Mouse (Mus musculus) lung, postnatal 0 days (tissue): Measurements from ENCODE around the gene Fry. TPM values are rescaled to one million over a fixed set of nuclear protein-coding genes. Genes with fewer than 3 reads are reported as not detected.

Source experiments
- ATAC-seq: fragments of 200-750 bp; cut with Nextera tagmentation; 2 replicates; pipeline ENCODE4 v1.8.0; 2017; ENCODE audit warnings: moderate library complexity
- DNase-seq: peaks from one replicate; pipeline ENCODE4 v3.0.0-alpha.2; 2016; ENCODE audit warnings: low spot score
- H3K27ac ChIP-seq: fragments of 300-500 bp; sonication (generic); 2 replicates; pipeline ENCODE4 v1.5.1; 2014; ENCODE audit warnings: antibody characterized with exemption, mild to moderate bottlenecking, low read length, mixed read lengths
- H3K27me3 ChIP-seq: fragments of 300-500 bp; sonication (generic); replicated peaks from 2 replicates; pipeline ENCODE4 v1.6.1; 2014; ENCODE audit warnings: low read length, mixed read lengths; ENCODE audit not compliant: insufficient read depth
- H3K36me3 ChIP-seq: fragments of 300-500 bp; sonication (generic); 2 replicates; pipeline ENCODE4 v1.6.1; 2014; ENCODE audit warnings: low read length, mixed read lengths; ENCODE audit not compliant: insufficient read depth
- H3K4me1 ChIP-seq: fragments of 300-500 bp; sonication (generic); 2 replicates; pipeline ENCODE4 v1.6.1; 2014; ENCODE audit warnings: antibody characterized with exemption, low read depth, low read length, mixed read lengths; ENCODE audit not compliant: insufficient read depth
- H3K4me2 ChIP-seq: fragments of 300-500 bp; sonication (generic); replicated peaks from 2 replicates; pipeline ENCODE4 v1.6.1; 2014; ENCODE audit warnings: low read depth, mild to moderate bottlenecking, low read length, moderate library complexity, mixed read lengths
- H3K4me3 ChIP-seq: fragments of 300-500 bp; sonication (generic); 2 replicates; pipeline ENCODE4 v1.5.1; 2014; ENCODE audit warnings: low read depth, low read length
- H3K9ac ChIP-seq: fragments of 300-500 bp; sonication (generic); replicated peaks from 2 replicates; pipeline ENCODE4 v1.6.1; 2014; ENCODE audit warnings: low read depth, mild to moderate bottlenecking
- H3K9me3 ChIP-seq: fragments of 300-500 bp; sonication (generic); 2 replicates; pipeline ENCODE4 v1.6.1; 2016; ENCODE audit warnings: low read length, mixed read lengths
- CTCF ChIP-seq: IDR thresholded peaks from 2 replicates; pipeline ENCODE4 v1.5.1; 2016; ENCODE audit warnings: antibody characterized with exemption, mild to moderate bottlenecking
- EP300 ChIP-seq: IDR thresholded peaks from 2 replicates; pipeline ENCODE4 v1.6.1; 2016; ENCODE audit warnings: antibody characterized with exemption, mild to moderate bottlenecking, control low read depth
- WGBS: fragments of 180-500 bp; shearing (Covaris S2); extraction: QIAGEN DNeasy Blood & Tissue Kit; methylation state at CpG from one replicate; pipeline ENCODE4 v1.1.7; 2014; 5-methylcytosine and 5-hydroxymethylcytosine counted together
- polyA plus RNA-seq: library from polyadenylated mRNA; unstranded; fragments of >200 nt; fragmentation: Nextera tagmentation; extraction: Ambion mirVana; gene quantifications from 2 replicates; pipeline ENCODE4 v1.2.1, GENCODE M21; 2015

Gene Fry
- polyA plus RNA-seq, 1 experiment from 2014 or later = 20.8 TPM

GRCm38 (mm10) chr5:150137772-150138451, 19.5 kb downstream of the Fry start:
- WGBS = 85% methylated on average over 9 of the region's 9 CpGs
- H3K27ac ChIP-seq = no peak overlapping the region
- TF ChIP-seq CTCF (peak; percentile 44), EP300 (no peak)
- no peak overlapping the region for H3K4me3 ChIP-seq
- H3K36me3 ChIP-seq = no peaks in the 10 kb centered on the region
- no peaks in the 10 kb centered on the region for H3K27me3 ChIP-seq
- no peak overlapping the region for H3K4me2 ChIP-seq
- ATAC-seq (no peak), DNase-seq (no peak)
- H3K4me1 ChIP-seq = no peaks in the 10 kb centered on the region
- H3K9ac ChIP-seq = no peak overlapping the region
- H3K9me3 ChIP-seq = no peaks in the 10 kb centered on the region

- ATAC-seq (no peak), DNase-seq (no peak)
- TF ChIP-seq EP300 = no peak
- TF ChIP-seq CTCF = no peak
- H3K4me3 ChIP-seq = no peak overlapping the region
- H3K27me3 ChIP-seq = no peaks in the 10 kb centered on the region
- H3K4me2 ChIP-seq = no peak overlapping the region
- no peak overlapping the region for H3K9ac ChIP-seq
- no peaks in the 10 kb centered on the region for H3K4me1 ChIP-seq
- H3K27ac ChIP-seq = no peak overlapping the region
- no peaks in the 10 kb centered on the region for H3K36me3 ChIP-seq
- 58% methylated on average over 2 of the region's 2 CpGs for WGBS
- H3K9me3 ChIP-seq = no peaks in the 10 kb centered on the region
These were observed 22.1 kb downstream of the Fry start for GRCm38 (mm10) chr5:150140513-150140912.

GRCm38 (mm10) chr5:150145967-150146366, 27.5 kb downstream of the Fry start:
- no peak for ATAC-seq
- 86% methylated on average over 3 of the region's 3 CpGs for WGBS
- H3K4me2 ChIP-seq = no peak overlapping the region

GRCm38 (mm10) chr5:150146612-150147011, 28.2 kb downstream of the Fry start:
- H3K27me3 ChIP-seq = no peaks in the 10 kb centered on the region
- no peaks in the 10 kb centered on the region for H3K4me1 ChIP-seq
- TF ChIP-seq EP300 (no peak), CTCF (no peak)
- H3K4me2 ChIP-seq = no peak overlapping the region
- WGBS = 87% methylated on average over 4 of the region's 4 CpGs
- H3K36me3 ChIP-seq = no peaks in the 10 kb centered on the region
- H3K4me3 ChIP-seq = no peak overlapping the region
- H3K9ac ChIP-seq = no peak overlapping the region
- DNase-seq (no peak), ATAC-seq (no peak)
- H3K27ac ChIP-seq = no peak overlapping the region
- no peaks in the 10 kb centered on the region for H3K9me3 ChIP-seq

More at GRCm38 (mm10) chr5:150145967-150146366, 27.5 kb downstream of the Fry start:
- Histone ChIP-seq H3K4me3 (no peak overlapping the region), H3K4me1 (no peaks in the 10 kb centered on the region), H3K9ac (no peak overlapping the region), H3K36me3 (no peaks in the 10 kb centered on the region), H3K27ac (no peak overlapping the region), H3K9me3 (no peaks in the 10 kb centered on the region), H3K27me3 (no peaks in the 10 kb centered on the region)
- no peak for DNase-seq
- TF ChIP-seq EP300 (no peak), CTCF (peak; percentile 32)

- Histone ChIP-seq H3K27me3 (no peaks in the 10 kb centered on the region), H3K9ac (no peak overlapping the region), H3K36me3 (no peaks in the 10 kb centered on the region), H3K4me1 (peaks cover 6% of the 10 kb centered on the region; the same call in 1 of the 2 replicates), H3K4me2 (no peak overlapping the region), H3K4me3 (no peak overlapping the region), H3K27ac (no peak overlapping the region), H3K9me3 (no peaks in the 10 kb centered on the region)
- ATAC-seq = no peak
- DNase-seq = no peak
- no peak for TF ChIP-seq EP300
- WGBS = 47% methylated on average over 11 of the region's 11 CpGs
These were observed 31.3 kb downstream of the Fry start for GRCm38 (mm10) chr5:150149725-150150124.

GRCm38 (mm10) chr5:150150986-150151385, 32.5 kb downstream of the Fry start:
- H3K9ac ChIP-seq = no peak overlapping the region
- ATAC-seq (no peak), DNase-seq (no peak)
- no peak overlapping the region for H3K4me3 ChIP-seq
- WGBS = 90% methylated on average over 4 of the region's 4 CpGs
- H3K4me2 ChIP-seq = no peak overlapping the region
- H3K27me3 ChIP-seq = no peaks in the 10 kb centered on the region
- H3K36me3 ChIP-seq = no peaks in the 10 kb centered on the region
- H3K4me1 ChIP-seq = peaks cover 6% of the 10 kb centered on the region; the same call in 1 of the 2 replicates
- no peaks in the 10 kb centered on the region for H3K9me3 ChIP-seq
- no peak overlapping the region for H3K27ac ChIP-seq
- TF ChIP-seq EP300 (no peak), CTCF (no peak)
